Mouse (Mus musculus) small intestine, adult 2 months (tissue): ENCODE data around the gene Fgfrl1. TPM values are rescaled to one million over a fixed set of nuclear protein-coding genes. Genes with fewer than 3 reads are reported as not detected.
A peak's percentile ranks its signal among the peaks of the same experiment; 100 is the strongest.

Experiments
- H3K27ac ChIP-seq: fragments of 200-500 bp; 2 replicates; pipeline ENCODE4 v1.5.1; 2012; ENCODE audit warnings: low read depth, low read length, control low read depth, inconsistent platforms; ENCODE audit not compliant: insufficient read depth
- H3K27me3 ChIP-seq: fragments of 200-500 bp; 2 replicates; pipeline ENCODE4 v1.6.1; 2012; ENCODE audit warnings: mild to moderate bottlenecking, moderate library complexity, low read length, inconsistent platforms; ENCODE audit not compliant: control insufficient read depth, insufficient read depth
- H3K36me3 ChIP-seq: fragments of 200-500 bp; 2 replicates; pipeline ENCODE4 v1.6.1; 2012; ENCODE audit warnings: mild to moderate bottlenecking, low read length, control low read depth, inconsistent platforms; ENCODE audit not compliant: control insufficient read depth, insufficient read depth
- H3K4me1 ChIP-seq: fragments of 200-500 bp; 2 replicates; pipeline ENCODE4 v1.6.1; 2012; ENCODE audit warnings: low read length, inconsistent platforms, mixed read lengths; ENCODE audit not compliant: control insufficient read depth, insufficient read depth, insufficient read length
- H3K4me3 ChIP-seq: fragments of 200-500 bp; 2 replicates; pipeline ENCODE4 v1.5.1; 2012; ENCODE audit warnings: low read depth, mild to moderate bottlenecking, control low read depth, inconsistent platforms, low read length, moderate library complexity
- CTCF ChIP-seq: fragments of 200-500 bp; IDR thresholded peaks from 2 replicates; pipeline ENCODE4 v1.5.1; 2012; ENCODE audit warnings: low read depth, mild to moderate bottlenecking, control low read depth, inconsistent platforms, low read length, moderate library complexity, mixed read lengths; ENCODE audit not compliant: insufficient replicate concordance, insufficient read length; ENCODE audit errors: extremely low read depth
- POLR2A ChIP-seq: fragments of 200-500 bp; IDR thresholded peaks from 2 replicates; pipeline ENCODE4 v1.6.1; 2012; ENCODE audit warnings: low read depth, mild to moderate bottlenecking, control low read depth, inconsistent platforms, low read length, moderate library complexity
- WGBS: fragments of 180-500 bp; shearing (Covaris S2); methylation state at CpG from one replicate; pipeline ENCODE4 v1.1.7; 2018; 5-methylcytosine and 5-hydroxymethylcytosine counted together
- polyA plus RNA-seq: library from polyadenylated mRNA; depleted of rRNA; stranded (reverse); fragments of >200 nt; gene quantifications from 2 replicates; pipeline ENCODE4 v1.2.3, GENCODE M21; 2012

Gene Fgfrl1
- polyA plus RNA-seq, 1 experiment, result 34.1 TPM

GRCm38 (mm10) chr5:108691152-108691551, 1.0 kb upstream of the Fgfrl1 start:
- H3K36me3 ChIP-seq, result no peaks in the 10 kb centered on the region
- H3K27ac ChIP-seq, result no peak overlapping the region
- no peaks in the 10 kb centered on the region for H3K27me3 ChIP-seq
- 72% methylated on average over 4 of the region's 4 CpGs for WGBS
- H3K4me1 ChIP-seq, result peaks cover 7% of the 10 kb centered on the region
- TF ChIP-seq CTCF (no peak), POLR2A (no peak)
- no peak overlapping the region for H3K4me3 ChIP-seq

GRCm38 (mm10) chr5:108693872-108694288, 1.7 kb downstream of the Fgfrl1 start:
- Histone ChIP-seq H3K4me1 (peaks cover 7% of the 10 kb centered on the region), H3K36me3 (no peaks in the 10 kb centered on the region), H3K27me3 (no peaks in the 10 kb centered on the region), H3K27ac (no peak overlapping the region), H3K4me3 (peak overlapping the region; percentile 91)
- under 1% methylated on average over 43 of the region's 43 CpGs for WGBS
- TF ChIP-seq POLR2A, result no peak
- no peak for TF ChIP-seq CTCF

- Histone ChIP-seq H3K27ac (no peak overlapping the region), H3K36me3 (no peaks in the 10 kb centered on the region), H3K27me3 (no peaks in the 10 kb centered on the region), H3K4me3 (peak overlapping the region; percentile 91), H3K4me1 (peaks cover 7% of the 10 kb centered on the region)
- WGBS, result 2% methylated on average over 99 of the region's 99 CpGs
- TF ChIP-seq CTCF (no peak), POLR2A (no peak)
Measured at GRCm38 (mm10) chr5:108694352-108695261, 2.4 kb downstream of the Fgfrl1 start.

- Histone ChIP-seq H3K36me3 (no peaks in the 10 kb centered on the region), H3K27me3 (no peaks in the 10 kb centered on the region), H3K4me3 (no peak overlapping the region), H3K4me1 (peaks cover 7% of the 10 kb centered on the region), H3K27ac (no peak overlapping the region)
- 97% methylated on average over 12 of the region's 12 CpGs for WGBS
- TF ChIP-seq POLR2A (no peak), CTCF (no peak)
Measured at GRCm38 (mm10) chr5:108695861-108696260, 3.7 kb downstream of the Fgfrl1 start.

GRCm38 (mm10) chr5:108696542-108696941, 4.4 kb downstream of the Fgfrl1 start:
- WGBS, result 86% methylated on average over 3 of the region's 3 CpGs
- H3K4me1 ChIP-seq, result peaks cover 7% of the 10 kb centered on the region
- no peaks in the 10 kb centered on the region for H3K36me3 ChIP-seq
- no peak overlapping the region for H3K4me3 ChIP-seq
- no peaks in the 10 kb centered on the region for H3K27me3 ChIP-seq
- TF ChIP-seq POLR2A, result no peak
- no peak for TF ChIP-seq CTCF
- H3K27ac ChIP-seq, result no peak overlapping the region

GRCm38 (mm10) chr5:108697341-108697753, 5.2 kb downstream of the Fgfrl1 start:
- TF ChIP-seq POLR2A (no peak), CTCF (no peak)

GRCm38 (mm10) chr5:108700346-108700745, 8.2 kb downstream of the Fgfrl1 start:
- Histone ChIP-seq H3K27ac (no peak overlapping the region), H3K4me3 (no peak overlapping the region), H3K36me3 (no peaks in the 10 kb centered on the region), H3K27me3 (no peaks in the 10 kb centered on the region), H3K4me1 (peaks cover 9% of the 10 kb centered on the region)
- 28% methylated on average over 3 of the region's 3 CpGs for WGBS
- TF ChIP-seq CTCF (no peak), POLR2A (no peak)

More at GRCm38 (mm10) chr5:108697341-108697753, 5.2 kb downstream of the Fgfrl1 start:
- H3K4me1 ChIP-seq, result peaks cover 7% of the 10 kb centered on the region
- no peaks in the 10 kb centered on the region for H3K27me3 ChIP-seq
- no peak overlapping the region for H3K4me3 ChIP-seq
- H3K27ac ChIP-seq, result no peak overlapping the region
- WGBS, result 64% methylated on average over 4 of the region's 4 CpGs
- H3K36me3 ChIP-seq, result no peaks in the 10 kb centered on the region
